Mouse (Mus musculus): ENCODE data around the gene Lrrc1. TPM values are rescaled to one million over a fixed set of nuclear protein-coding genes. Genes with fewer than 3 reads are reported as not detected.

The Lrrc1 gene
- total RNA-seq, 2 experiments from 2014 or later: 42.3 to 45.2 TPM

- no peak for DNase-seq
Observed at GRCm38 (mm10) chr9:77426110-77426509, 118.6 kb downstream of the Lrrc1 start.

GRCm38 (mm10) chr9:77425553-77425952 lies 119.1 kb downstream of the Lrrc1 start:
- DNase-seq: no peak

- no peak for DNase-seq
Observed at GRCm38 (mm10) chr9:77420200-77420585, 124.5 kb downstream of the Lrrc1 start.

- peak; percentile 32 for DNase-seq
Observed at GRCm38 (mm10) chr9:77419501-77420199, 125.0 kb downstream of the Lrrc1 start.

- DNase-seq: no peak
Observed at GRCm38 (mm10) chr9:77418800-77419199, 125.9 kb downstream of the Lrrc1 start.

- no peak for DNase-seq
Observed at GRCm38 (mm10) chr9:77416486-77416885, 128.2 kb downstream of the Lrrc1 start.

GRCm38 (mm10) chr9:77416002-77416401 lies 128.7 kb downstream of the Lrrc1 start:
- DNase-seq: no peak

GRCm38 (mm10) chr9:77411830-77412425 lies 132.7 kb downstream of the Lrrc1 start:
- DNase-seq: no peak

GRCm38 (mm10) chr9:77410968-77411367 lies 133.7 kb downstream of the Lrrc1 start:
- DNase-seq: no peak

GRCm38 (mm10) chr9:77410524-77410923 lies 134.1 kb downstream of the Lrrc1 start:
- no peak for DNase-seq

- DNase-seq: no peak
Observed at GRCm38 (mm10) chr9:77408053-77408603, 136.5 kb downstream of the Lrrc1 start.

- peak; percentile 60 for DNase-seq
Observed at GRCm38 (mm10) chr9:77406906-77407305, 137.8 kb downstream of the Lrrc1 start.

GRCm38 (mm10) chr9:77404458-77404857 lies 140.2 kb downstream of the Lrrc1 start:
- DNase-seq: no peak

- DNase-seq: no peak
Observed at GRCm38 (mm10) chr9:77403961-77404360, 140.7 kb downstream of the Lrrc1 start.

GRCm38 (mm10) chr9:77402971-77403370 lies 141.7 kb downstream of the Lrrc1 start:
- no peak for DNase-seq

GRCm38 (mm10) chr9:77399801-77400200 lies 144.9 kb downstream of the Lrrc1 start:
- DNase-seq: no peak

- no peak for DNase-seq
Observed at GRCm38 (mm10) chr9:77398856-77399631, 145.6 kb downstream of the Lrrc1 start.

GRCm38 (mm10) chr9:77397027-77397426 lies 147.6 kb downstream of the Lrrc1 start:
- no peak for DNase-seq

- DNase-seq: no peak
Observed at GRCm38 (mm10) chr9:77391248-77391647, 153.4 kb downstream of the Lrrc1 start.

- DNase-seq: no peak
Observed at GRCm38 (mm10) chr9:77388956-77389355, 155.7 kb downstream of the Lrrc1 start.

GRCm38 (mm10) chr9:77386751-77387150 lies 157.9 kb downstream of the Lrrc1 start:
- no peak for DNase-seq

GRCm38 (mm10) chr9:77385611-77386010 lies 159.1 kb downstream of the Lrrc1 start:
- peak; percentile 11 for DNase-seq

GRCm38 (mm10) chr9:77384651-77385050 lies 160.0 kb downstream of the Lrrc1 start:
- no peak for DNase-seq

Data from heart, postnatal 4 days (tissue).